ENCODE assay signal across 8 mouse cellular contexts in genomic region chr1:189402223-189402943, GRCm38 (mm10). TPM values are rescaled to one million over a fixed set of nuclear protein-coding genes. Genes with fewer than 3 reads are reported as not detected.
DNase-seq lines count a peak whose midpoint lies in the region; ATAC-seq and TF ChIP-seq lines count a peak whose summit lies in the region.

Gene Kcnk2 (minus strand): TSS chr1:189402273.

- no peak for TF ChIP-seq CTCF in gastrocnemius, adult 2 months (IDR thresholded peaks at IDR 0.05)
- TF ChIP-seq CTCF in intestine, postnatal 0 days (IDR thresholded peaks at IDR 0.05; ENCODE audit: low read depth) = no peak

- H3K4me2 ChIP-seq in lung, embryonic 16.5 days (ENCODE audit: low read depth, low read length) = peak within 1 kb of the TSS; percentile 45
- peak within 1 kb of the TSS; percentile 45 for H3K4me2 ChIP-seq in intestine, postnatal 0 days (replicated peaks; ENCODE audit: low read depth)
- no peak within 1 kb of the TSS for H3K4me2 ChIP-seq in neural tube, embryonic 15.5 days

- ATAC-seq in lung, embryonic 16.5 days (ENCODE audit: low read depth) = no peak
- ATAC-seq in intestine, postnatal 0 days = no peak
- no peak for ATAC-seq in neural tube, embryonic 15.5 days (ENCODE audit: low FRiP score)
- no peak for ATAC-seq in activated CD4-positive, CD25-positive, alpha-beta regulatory T cell, adult 4 months

- H3K27me3 ChIP-seq in lung, embryonic 16.5 days (ENCODE audit: control insufficient read depth, insufficient read depth, low read depth, low read length) = no peaks in the 10 kb centered on the region
- peaks cover 15% of the 10 kb centered on the region for H3K27me3 ChIP-seq in intestine, postnatal 0 days (replicated peaks; ENCODE audit: control insufficient read depth, insufficient read depth, low read length)
- H3K27me3 ChIP-seq in neural tube, embryonic 15.5 days (replicated peaks) = no peaks in the 10 kb centered on the region

- H3K36me3 ChIP-seq in lung, embryonic 16.5 days (ENCODE audit: control insufficient read depth, insufficient read depth, low read length) = no peaks in the 10 kb centered on the region
- no peaks in the 10 kb centered on the region for H3K36me3 ChIP-seq in intestine, postnatal 0 days (ENCODE audit: control insufficient read depth, insufficient read depth)
- H3K36me3 ChIP-seq in neural tube, embryonic 15.5 days = no peaks in the 10 kb centered on the region

- DNase-seq in gastrocnemius, adult 2 months = no peak
- DNase-seq in gastrocnemius, adult 18-20 months (ENCODE audit: low spot score) = no peak
- DNase-seq in lung, postnatal 10 days = no peak
- no peak for DNase-seq in Muller cell, postnatal 12 days (ENCODE audit: inconsistent ontology term)

- 4% methylated on average over 14 of the region's 14 CpGs for WGBS in lung, embryonic 16.5 days
- 8% methylated on average over 14 of the region's 14 CpGs for WGBS in intestine, postnatal 0 days
- 55% methylated on average over 14 of the region's 14 CpGs for whole genome bisulfite sequencing in neural tube, embryonic 15.5 days

- peak within 1 kb of the TSS; percentile 24; the same call in 1 of the 2 replicates for H3K27ac ChIP-seq in gastrocnemius, adult 2 months
- no peak within 1 kb of the TSS for H3K27ac ChIP-seq in lung, embryonic 16.5 days (ENCODE audit: low read length)
- no peak within 1 kb of the TSS for H3K27ac ChIP-seq in intestine, postnatal 0 days (ENCODE audit: low read depth, low read length)
- no peak within 1 kb of the TSS for H3K27ac ChIP-seq in neural tube, embryonic 15.5 days (replicated peaks)

- intact Hi-C loops in gastrocnemius, adult 2 months (cut with DNase I) = no loop called here

- peak within 1 kb of the TSS; percentile 11 for H3K4me3 ChIP-seq in gastrocnemius, adult 2 months
- H3K4me3 ChIP-seq in lung, embryonic 16.5 days (ENCODE audit: low read length) = peak within 1 kb of the TSS; percentile 21
- no peak within 1 kb of the TSS for H3K4me3 ChIP-seq in intestine, postnatal 0 days (ENCODE audit: low read depth, low read length)
- H3K4me3 ChIP-seq in neural tube, embryonic 15.5 days (replicated peaks) = no peak within 1 kb of the TSS

- H3K9ac ChIP-seq in lung, embryonic 16.5 days (ENCODE audit: low read length) = peak within 1 kb of the TSS; percentile 36; the same call in 1 of the 2 replicates
- H3K9ac ChIP-seq in intestine, postnatal 0 days (ENCODE audit: low read depth, low read length) = no peak within 1 kb of the TSS
- no peak within 1 kb of the TSS for H3K9ac ChIP-seq in neural tube, embryonic 15.5 days (replicated peaks)

- no peaks in the 10 kb centered on the region for H3K9me3 ChIP-seq in lung, embryonic 16.5 days (ENCODE audit: control insufficient read depth, low read length)
- no peaks in the 10 kb centered on the region for H3K9me3 ChIP-seq in intestine, postnatal 0 days (ENCODE audit: control insufficient read depth)
- no peaks in the 10 kb centered on the region for H3K9me3 ChIP-seq in neural tube, embryonic 15.5 days (replicated peaks)

- peaks cover 16% of the 10 kb centered on the region for H3K4me1 ChIP-seq in lung, embryonic 16.5 days (replicated peaks; ENCODE audit: control insufficient read depth, insufficient read depth, low read length)
- peaks cover 9% of the 10 kb centered on the region; the same call in 1 of the 2 replicates for H3K4me1 ChIP-seq in intestine, postnatal 0 days (replicated peaks; ENCODE audit: control insufficient read depth, insufficient read depth, low read length)
- H3K4me1 ChIP-seq in neural tube, embryonic 15.5 days = peaks cover 6% of the 10 kb centered on the region; the same call in 1 of the 2 replicates

RNA-seq across cellular contexts. Expression of gene Kcnk2, which starts in this region (rescaled TPM):
- total RNA-seq in gastrocnemius, adult 2 months (2021) = 1 to 10 TPM in 1 of 2 experiments, under 1 TPM in 1; 0.84 to 2.0 TPM
- 1 to 10 TPM; 1.2 to 1.9 TPM for total RNA-seq in gastrocnemius, adult 18-20 months (2021)
- polyA plus RNA-seq in lung, embryonic 16.5 days (2015; fragmentation: Nextera tagmentation; extraction: Ambion mirVana) = 4.2 TPM in 2 replicates
- 1.5 and 1.9 TPM in 2 replicates for polyA plus RNA-seq in intestine, postnatal 0 days (2015; fragmentation: Nextera tagmentation; extraction: Ambion mirVana)
- 16.6 and 17.0 TPM in 2 replicates for polyA plus RNA-seq in neural tube, embryonic 15.5 days (2015; fragmentation: Nextera tagmentation; extraction: Ambion mirVana)
- polyA plus RNA-seq in activated CD4-positive, CD25-positive, alpha-beta regulatory T cell, adult 4 months (2017; shearing (Covaris generic)) = under 1 TPM in 1 of 2 experiments, not detected in 1; 0.52 TPM

Comparison
In these comparisons a context has a peak if more than half of its experiments do, and no peak if none do; other contexts are left out.
1. H3K4me3 ChIP-seq: peak in gastrocnemius, adult 2 months (single experiment) and lung, embryonic 16.5 days (single experiment); none in intestine, postnatal 0 days (single experiment) and neural tube, embryonic 15.5 days (single experiment).